Mouse (Mus musculus) adrenal gland, adult 18-20 months (tissue): ENCODE measurements at regions not wholly inside any gene's neighbourhood (a gene's known extent, or its start where the extent isn't known, plus 50 kb on each side); places are given as distances from the start of the nearest gene placed in this dataset.

ENCODE experiments used
- DNase-seq, 2 experiments: peaks; one replicate each; pipeline ENCODE4 v3.0.0; 2021 to 2022; ENCODE audit warnings: low spot score in 2 of 2

- no peak for DNase-seq
Observed at GRCm38 (mm10) chr9:32003730-32004129, 90.5 kb upstream of the Barx2 start.

GRCm38 (mm10) chr9:32005348-32005747, 92.1 kb upstream of the Barx2 start:
- DNase-seq, result no peak

- no peak for DNase-seq
Observed at GRCm38 (mm10) chr9:32006350-32006749, 93.1 kb upstream of the Barx2 start.

GRCm38 (mm10) chr9:32010953-32011770, 97.9 kb upstream of the Barx2 start:
- no peak for DNase-seq

- DNase-seq, result no peak
Observed at GRCm38 (mm10) chr9:32016286-32016685, 99.7 kb upstream of the Arhgap32 start.

GRCm38 (mm10) chr9:32018020-32018419, 97.9 kb upstream of the Arhgap32 start:
- no peak for DNase-seq

- DNase-seq, result no peak
Observed at GRCm38 (mm10) chr9:32019786-32020185, 96.2 kb upstream of the Arhgap32 start.

- DNase-seq, result no peak
Observed at GRCm38 (mm10) chr9:32020942-32021731, 94.8 kb upstream of the Arhgap32 start.

- no peak for DNase-seq
Observed at GRCm38 (mm10) chr9:32021755-32022154, 94.2 kb upstream of the Arhgap32 start.

- DNase-seq, result no peak
Observed at GRCm38 (mm10) chr9:32022996-32023395, 92.9 kb upstream of the Arhgap32 start.

- no peak for DNase-seq
Observed at GRCm38 (mm10) chr9:32024767-32025166, 91.2 kb upstream of the Arhgap32 start.

GRCm38 (mm10) chr9:32027962-32028361, 88.0 kb upstream of the Arhgap32 start:
- no peak for DNase-seq

- DNase-seq, result no peak
Observed at GRCm38 (mm10) chr9:32029001-32029400, 86.9 kb upstream of the Arhgap32 start.

GRCm38 (mm10) chr9:32029786-32030185, 86.2 kb upstream of the Arhgap32 start:
- no peak for DNase-seq

GRCm38 (mm10) chr9:32030203-32030602, 85.7 kb upstream of the Arhgap32 start:
- DNase-seq, result no peak

GRCm38 (mm10) chr9:32031950-32032453, 83.9 kb upstream of the Arhgap32 start:
- peak; percentile 83 to 85 for DNase-seq

- DNase-seq, result peak; percentile 52 to 56
Observed at GRCm38 (mm10) chr9:32032521-32033185, 83.3 kb upstream of the Arhgap32 start.

- DNase-seq, result no peak
Observed at GRCm38 (mm10) chr9:32033937-32034336, 82.0 kb upstream of the Arhgap32 start.

- no peak for DNase-seq
Observed at GRCm38 (mm10) chr9:32039999-32040398, 75.9 kb upstream of the Arhgap32 start.

- DNase-seq, result no peak
Observed at GRCm38 (mm10) chr9:32043344-32043743, 72.6 kb upstream of the Arhgap32 start.

- DNase-seq, result no peak
Observed at GRCm38 (mm10) chr9:32046791-32047190, 69.1 kb upstream of the Arhgap32 start.

GRCm38 (mm10) chr9:32048941-32049340, 67.0 kb upstream of the Arhgap32 start:
- no peak for DNase-seq
